Mouse (Mus musculus): Measurements from ENCODE around the gene Anks1. TPM values are rescaled to one million over a fixed set of nuclear protein-coding genes. Genes with fewer than 3 reads are reported as not detected.
A peak's percentile ranks its signal among the peaks of the same experiment; 100 is the strongest.

Anks1 gene
- polyA plus RNA-seq, 1 experiment = 74.2 TPM

GRCm38 (mm10) chr17:28000389-28000788, 91.3 kb downstream of the Anks1 start:
- H3K27me3 ChIP-seq (ENCODE audit: control insufficient read depth, insufficient read depth, low read length) = no peaks in the 10 kb centered on the region
- DNase-seq = no peak
- H3K27ac ChIP-seq (ENCODE audit: insufficient read depth, low read length) = no peak overlapping the region
- WGBS = 50% methylated on average over 4 of the region's 4 CpGs
- TF ChIP-seq POLR2A (IDR thresholded peaks at IDR 0.05; ENCODE audit: borderline replicate concordance, insufficient read depth, low read length) (no peak), CTCF (IDR thresholded peaks at IDR 0.05; ENCODE audit: borderline replicate concordance, insufficient read depth, low read depth, low read length) (no peak)
- no peak overlapping the region for H3K4me3 ChIP-seq (replicated peaks; ENCODE audit: insufficient read depth, low read depth, low read length)
- no peaks in the 10 kb centered on the region for H3K4me1 ChIP-seq (ENCODE audit: control insufficient read depth, insufficient read depth, low read length)

GRCm38 (mm10) chr17:28000851-28001250, 91.7 kb downstream of the Anks1 start:
- Histone ChIP-seq H3K4me1 (ENCODE audit: control insufficient read depth, insufficient read depth, low read length) (no peaks in the 10 kb centered on the region), H3K27me3 (ENCODE audit: control insufficient read depth, insufficient read depth, low read length) (no peaks in the 10 kb centered on the region), H3K4me3 (replicated peaks; ENCODE audit: insufficient read depth, low read depth, low read length) (no peak overlapping the region), H3K27ac (ENCODE audit: insufficient read depth, low read length) (no peak overlapping the region)
- no peak for DNase-seq
- WGBS = 81% methylated on average over 1 of the region's 1 CpGs
- no peak for TF ChIP-seq POLR2A (IDR thresholded peaks at IDR 0.05; ENCODE audit: borderline replicate concordance, insufficient read depth, low read length)
- TF ChIP-seq CTCF (IDR thresholded peaks at IDR 0.05; ENCODE audit: borderline replicate concordance, insufficient read depth, low read depth, low read length) = no peak

- H3K4me3 ChIP-seq (replicated peaks; ENCODE audit: insufficient read depth, low read depth, low read length) = no peak overlapping the region
- TF ChIP-seq POLR2A (IDR thresholded peaks at IDR 0.05; ENCODE audit: borderline replicate concordance, insufficient read depth, low read length) = no peak
- no peak for TF ChIP-seq CTCF (IDR thresholded peaks at IDR 0.05; ENCODE audit: borderline replicate concordance, insufficient read depth, low read depth, low read length)
- H3K27ac ChIP-seq (ENCODE audit: insufficient read depth, low read length) = no peak overlapping the region
- DNase-seq = peak in 1 of 2 experiments; percentile 38
- no peaks in the 10 kb centered on the region for H3K27me3 ChIP-seq (ENCODE audit: control insufficient read depth, insufficient read depth, low read length)
- no peaks in the 10 kb centered on the region for H3K4me1 ChIP-seq (ENCODE audit: control insufficient read depth, insufficient read depth, low read length)
Observed at GRCm38 (mm10) chr17:28005393-28005792, 96.3 kb downstream of the Anks1 start.

- Histone ChIP-seq H3K27ac (ENCODE audit: insufficient read depth, low read length) (no peak overlapping the region), H3K4me1 (ENCODE audit: control insufficient read depth, insufficient read depth, low read length) (no peaks in the 10 kb centered on the region), H3K4me3 (replicated peaks; ENCODE audit: insufficient read depth, low read depth, low read length) (no peak overlapping the region), H3K27me3 (ENCODE audit: control insufficient read depth, insufficient read depth, low read length) (no peaks in the 10 kb centered on the region)
- no peak for DNase-seq
- TF ChIP-seq CTCF (IDR thresholded peaks at IDR 0.05; ENCODE audit: borderline replicate concordance, insufficient read depth, low read depth, low read length) (0 out of 2 replicates have a peak, but pooled peaks have one; percentile 2), POLR2A (IDR thresholded peaks at IDR 0.05; ENCODE audit: borderline replicate concordance, insufficient read depth, low read length) (no peak)
- 82% methylated on average over 8 of the region's 8 CpGs for WGBS
Observed at GRCm38 (mm10) chr17:28006208-28006607, 97.1 kb downstream of the Anks1 start.

GRCm38 (mm10) chr17:28006611-28007010, 97.5 kb downstream of the Anks1 start:
- Histone ChIP-seq H3K27me3 (ENCODE audit: control insufficient read depth, insufficient read depth, low read length) (no peaks in the 10 kb centered on the region), H3K27ac (ENCODE audit: insufficient read depth, low read length) (peak overlapping the region; percentile 32; the same call in 1 of the 2 replicates), H3K4me1 (ENCODE audit: control insufficient read depth, insufficient read depth, low read length) (no peaks in the 10 kb centered on the region), H3K4me3 (replicated peaks; ENCODE audit: insufficient read depth, low read depth, low read length) (no peak overlapping the region)
- DNase-seq = no peak
- WGBS = 59% methylated on average over 5 of the region's 5 CpGs
- TF ChIP-seq POLR2A (IDR thresholded peaks at IDR 0.05; ENCODE audit: borderline replicate concordance, insufficient read depth, low read length) (no peak), CTCF (IDR thresholded peaks at IDR 0.05; ENCODE audit: borderline replicate concordance, insufficient read depth, low read depth, low read length) (no peak)

GRCm38 (mm10) chr17:28007179-28007811, 98.2 kb downstream of the Anks1 start:
- H3K27ac ChIP-seq (ENCODE audit: insufficient read depth, low read length) = peak overlapping the region; percentile 28; the same call in 1 of the 2 replicates
- WGBS = 65% methylated on average over 29 of the region's 29 CpGs
- TF ChIP-seq POLR2A (IDR thresholded peaks at IDR 0.05; ENCODE audit: borderline replicate concordance, insufficient read depth, low read length) (no peak), CTCF (IDR thresholded peaks at IDR 0.05; ENCODE audit: borderline replicate concordance, insufficient read depth, low read depth, low read length) (no peak)
- H3K27me3 ChIP-seq (ENCODE audit: control insufficient read depth, insufficient read depth, low read length) = no peaks in the 10 kb centered on the region
- no peak for DNase-seq
- no peaks in the 10 kb centered on the region for H3K4me1 ChIP-seq (ENCODE audit: control insufficient read depth, insufficient read depth, low read length)
- H3K4me3 ChIP-seq (replicated peaks; ENCODE audit: insufficient read depth, low read depth, low read length) = no peak overlapping the region

GRCm38 (mm10) chr17:28007857-28008564, 98.9 kb downstream of the Anks1 start:
- Histone ChIP-seq H3K27ac (ENCODE audit: insufficient read depth, low read length) (peak overlapping the region; percentile 28; the same call in 1 of the 2 replicates), H3K4me3 (replicated peaks; ENCODE audit: insufficient read depth, low read depth, low read length) (peak overlapping the region; percentile 14), H3K27me3 (ENCODE audit: control insufficient read depth, insufficient read depth, low read length) (no peaks in the 10 kb centered on the region), H3K4me1 (ENCODE audit: control insufficient read depth, insufficient read depth, low read length) (peaks cover under 1% of the 10 kb centered on the region; the same call in 1 of the 2 replicates)
- DNase-seq = no peak
- 58% methylated on average over 27 of the region's 27 CpGs for WGBS
- TF ChIP-seq POLR2A (IDR thresholded peaks at IDR 0.05; ENCODE audit: borderline replicate concordance, insufficient read depth, low read length) = no peak
- no peak for TF ChIP-seq CTCF (IDR thresholded peaks at IDR 0.05; ENCODE audit: borderline replicate concordance, insufficient read depth, low read depth, low read length)

- peak overlapping the region; percentile 16 for H3K4me3 ChIP-seq (replicated peaks; ENCODE audit: insufficient read depth, low read depth, low read length)
- DNase-seq = no peak
Observed at GRCm38 (mm10) chr17:28008565-28008981, 99.5 kb downstream of the Anks1 start.

More at GRCm38 (mm10) chr17:28008565-28008981, 99.5 kb downstream of the Anks1 start:
- TF ChIP-seq POLR2A (IDR thresholded peaks at IDR 0.05; ENCODE audit: borderline replicate concordance, insufficient read depth, low read length) = no peak
- no peak for TF ChIP-seq CTCF (IDR thresholded peaks at IDR 0.05; ENCODE audit: borderline replicate concordance, insufficient read depth, low read depth, low read length)
- Histone ChIP-seq H3K27me3 (ENCODE audit: control insufficient read depth, insufficient read depth, low read length) (no peaks in the 10 kb centered on the region), H3K4me1 (ENCODE audit: control insufficient read depth, insufficient read depth, low read length) (peaks cover 6% of the 10 kb centered on the region; the same call in 1 of the 2 replicates), H3K27ac (ENCODE audit: insufficient read depth, low read length) (no peak overlapping the region; the same call in 1 of the 2 replicates)
- 74% methylated on average over 8 of the region's 8 CpGs for WGBS
